Mouse (Mus musculus): ENCODE results near the gene Sfxn3.

- TF ChIP-seq EP300 (IDR thresholded peaks at IDR 0.05; ENCODE audit: low read depth) = no peak
- TF ChIP-seq CTCF (IDR thresholded peaks at IDR 0.05; ENCODE audit: low read depth) = no peak
Observed at GRCm38 (mm10) chr19:45054892-45055690, 7.8 kb downstream of the Sfxn3 start.
